Mouse (Mus musculus): ENCODE results near the gene Wfdc6a.

Wfdc6a gene

GRCm38 (mm10) chr2:164549963-164550894, 35.0 kb downstream of the Wfdc6a start:
- no peak for DNase-seq (ENCODE audit: low spot score)

DNA sequence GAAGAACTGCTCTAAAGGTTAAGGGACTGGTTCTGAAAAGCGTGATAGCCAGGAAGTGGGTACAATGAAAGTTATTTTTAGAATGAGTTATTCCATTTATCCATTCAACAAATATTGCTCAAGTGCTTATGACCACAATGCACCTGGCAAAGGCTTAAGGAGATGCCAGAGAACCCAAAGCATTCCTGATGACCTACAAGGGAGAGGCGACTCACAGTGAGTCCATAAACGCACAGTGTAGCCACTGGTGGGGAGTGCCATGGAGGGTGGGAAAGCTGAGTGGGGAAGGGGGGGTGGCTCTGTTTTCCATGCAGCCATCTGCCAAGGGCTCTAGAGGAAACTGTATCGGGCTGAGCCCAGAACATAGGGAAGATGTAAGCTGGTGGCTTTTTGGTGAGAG, 35.9 kb downstream of the Wfdc6a start:
- DNase-seq (ENCODE audit: low spot score), result no peak

DNA sequence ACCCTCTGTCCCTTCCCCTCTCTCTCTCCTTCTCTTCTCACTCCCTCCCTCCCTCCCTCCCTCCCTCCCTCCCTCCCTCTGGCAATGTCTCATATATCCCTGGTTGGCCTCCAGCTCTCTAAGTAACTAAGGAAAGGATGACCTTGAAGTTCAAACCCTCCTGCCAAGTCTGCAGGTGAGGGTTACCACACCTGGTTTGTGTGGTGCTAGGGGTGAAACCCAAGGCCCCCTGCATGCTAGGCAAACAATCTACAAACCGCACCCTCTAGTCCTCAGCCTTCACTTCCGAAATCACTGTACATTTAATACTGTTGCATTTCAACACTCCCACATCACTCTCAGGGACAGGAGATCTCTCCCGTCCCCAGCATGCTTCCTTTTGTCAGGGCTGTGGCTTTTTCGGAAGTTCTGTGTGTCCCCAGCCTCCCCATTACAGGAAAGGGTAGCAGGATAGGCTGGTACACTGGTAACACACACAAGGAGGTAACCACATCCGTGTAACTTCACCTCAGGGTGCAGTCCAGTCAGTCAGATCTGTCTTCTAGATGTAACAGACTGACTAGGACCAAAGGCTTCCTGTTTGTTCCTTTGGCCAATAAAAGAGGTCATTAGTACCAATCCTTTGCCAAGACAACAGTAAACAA, 40.7 kb downstream of the Wfdc6a start:
- DNase-seq (ENCODE audit: low spot score), result no peak

GRCm38 (mm10) chr2:164543745-164544144, 41.5 kb downstream of the Wfdc6a start:
- no peak for DNase-seq (ENCODE audit: low spot score)

- DNase-seq (ENCODE audit: low spot score), result no peak
Observed at GRCm38 (mm10) chr2:164542598-164542997, 42.6 kb downstream of the Wfdc6a start.

- DNase-seq (ENCODE audit: low spot score), result no peak
Observed at GRCm38 (mm10) chr2:164542132-164542531, 43.1 kb downstream of the Wfdc6a start.

- DNase-seq (ENCODE audit: low spot score), result no peak
Observed at GRCm38 (mm10) chr2:164540652-164541427, 44.4 kb downstream of the Wfdc6a start.

DNA sequence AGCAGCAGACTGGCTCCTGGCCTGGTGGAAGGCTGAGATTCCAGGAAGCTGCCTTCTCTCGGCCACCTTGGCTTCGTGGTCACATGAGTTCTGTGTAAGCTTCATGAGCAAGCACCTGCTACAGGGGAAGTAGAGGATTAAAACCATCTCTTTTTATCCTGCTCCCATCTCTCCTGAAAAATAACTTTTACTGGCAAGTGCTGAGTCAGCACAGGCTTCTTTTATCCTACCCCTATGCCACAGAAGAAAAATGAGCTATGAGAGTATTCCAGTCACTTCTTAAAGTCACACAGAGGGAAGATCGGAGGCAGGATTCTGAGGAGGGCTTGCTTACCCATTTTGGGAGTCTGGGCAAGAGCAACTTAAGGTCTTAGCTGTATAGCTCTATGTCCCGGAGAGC, 48.2 kb downstream of the Wfdc6a start:
- DNase-seq (ENCODE audit: low spot score), result no peak

GRCm38 (mm10) chr2:164534315-164534714, 50.9 kb downstream of the Wfdc6a start:
- no peak for DNase-seq (ENCODE audit: low spot score)

- DNase-seq (ENCODE audit: low spot score), result peak; percentile 57
Observed at GRCm38 (mm10) chr2:164531169-164531568, 54.1 kb downstream of the Wfdc6a start.
